Mouse (Mus musculus) forebrain, embryonic 13.5 days (tissue): ENCODE results near the gene Rack1. TPM values are rescaled to one million over a fixed set of nuclear protein-coding genes. Genes with fewer than 3 reads are reported as not detected.

Source experiments
- ATAC-seq: fragments of 200-750 bp; cut with Nextera tagmentation; 2 replicates; pipeline ENCODE4 v1.8.0; 2017
- H3K27ac ChIP-seq: fragments of 300-500 bp; sonication (generic); 2 replicates; pipeline ENCODE4 v1.5.1; 2015; ENCODE audit warnings: inconsistent platforms, mild to moderate bottlenecking, moderate library complexity
- H3K27me3 ChIP-seq: fragments of 300-500 bp; sonication (generic); 2 replicates; pipeline ENCODE4 v1.6.1; 2015; ENCODE audit warnings: mild to moderate bottlenecking, inconsistent platforms
- H3K36me3 ChIP-seq: fragments of 300-500 bp; sonication (generic); 2 replicates; pipeline ENCODE4 v1.6.1; 2015; ENCODE audit warnings: mild to moderate bottlenecking, inconsistent platforms; ENCODE audit not compliant: poor library complexity, severe bottlenecking
- H3K4me1 ChIP-seq: fragments of 300-500 bp; sonication (generic); 2 replicates; pipeline ENCODE4 v1.6.1; 2015; ENCODE audit warnings: inconsistent platforms
- H3K4me2 ChIP-seq: fragments of 300-500 bp; sonication (generic); 2 replicates; pipeline ENCODE4 v1.6.1; 2015; ENCODE audit warnings: inconsistent platforms, mild to moderate bottlenecking, moderate library complexity
- H3K4me3 ChIP-seq: fragments of 300-500 bp; sonication (generic); 2 replicates; pipeline ENCODE4 v1.5.1; 2015; ENCODE audit warnings: mild to moderate bottlenecking, inconsistent platforms
- H3K9ac ChIP-seq: fragments of 300-500 bp; sonication (generic); 2 replicates; pipeline ENCODE4 v1.6.1; 2015; ENCODE audit warnings: mild to moderate bottlenecking, inconsistent platforms
- H3K9me3 ChIP-seq: fragments of 300-500 bp; sonication (generic); replicated peaks from 2 replicates; pipeline ENCODE4 v1.6.1; 2016; ENCODE audit warnings: inconsistent platforms
- WGBS: fragments of 180-500 bp; shearing (Covaris S2); methylation state at CpG from one replicate; pipeline ENCODE4 v1.1.7; 2015; 5-methylcytosine and 5-hydroxymethylcytosine counted together
- polyA plus RNA-seq: library from polyadenylated mRNA; unstranded; fragments of >200 nt; fragmentation: Nextera tagmentation; extraction: Ambion mirVana; gene quantifications from 2 replicates; pipeline ENCODE4 v1.2.1, GENCODE M21; 2015

Gene Rack1
- polyA plus RNA-seq, 1 experiment from 2014 or later = 585 TPM

DNA sequence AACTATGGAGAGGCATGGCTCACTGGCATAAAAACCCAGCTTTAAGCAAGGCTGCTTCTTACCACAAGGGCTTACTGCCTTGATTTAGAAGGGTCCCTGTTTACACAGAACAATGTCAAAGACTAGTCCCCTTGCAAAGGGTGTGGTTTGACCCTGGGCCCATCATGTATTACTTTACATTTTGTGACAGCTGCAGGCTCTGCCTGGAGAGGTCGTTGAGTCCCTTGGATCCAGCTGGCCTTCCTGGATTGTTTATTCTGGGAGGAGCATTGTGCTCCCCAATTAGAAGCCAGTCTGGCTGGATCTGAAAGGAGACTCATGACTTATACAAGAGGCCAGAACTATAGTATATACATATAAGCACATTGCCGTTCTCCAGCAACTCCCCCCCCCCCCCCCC lies 50.1 kb downstream of the Rack1 start:
- Histone ChIP-seq H3K9ac (no peak overlapping the region), H3K27me3 (peaks cover 10% of the 10 kb centered on the region; the same call in 1 of the 2 replicates), H3K4me2 (no peak overlapping the region), H3K4me1 (peaks cover 26% of the 10 kb centered on the region), H3K27ac (no peak overlapping the region), H3K9me3 (no peaks in the 10 kb centered on the region), H3K4me3 (no peak overlapping the region), H3K36me3 (no peaks in the 10 kb centered on the region)
- ATAC-seq = no peak
- 59% methylated on average over 2 of the region's 2 CpGs for WGBS

DNA sequence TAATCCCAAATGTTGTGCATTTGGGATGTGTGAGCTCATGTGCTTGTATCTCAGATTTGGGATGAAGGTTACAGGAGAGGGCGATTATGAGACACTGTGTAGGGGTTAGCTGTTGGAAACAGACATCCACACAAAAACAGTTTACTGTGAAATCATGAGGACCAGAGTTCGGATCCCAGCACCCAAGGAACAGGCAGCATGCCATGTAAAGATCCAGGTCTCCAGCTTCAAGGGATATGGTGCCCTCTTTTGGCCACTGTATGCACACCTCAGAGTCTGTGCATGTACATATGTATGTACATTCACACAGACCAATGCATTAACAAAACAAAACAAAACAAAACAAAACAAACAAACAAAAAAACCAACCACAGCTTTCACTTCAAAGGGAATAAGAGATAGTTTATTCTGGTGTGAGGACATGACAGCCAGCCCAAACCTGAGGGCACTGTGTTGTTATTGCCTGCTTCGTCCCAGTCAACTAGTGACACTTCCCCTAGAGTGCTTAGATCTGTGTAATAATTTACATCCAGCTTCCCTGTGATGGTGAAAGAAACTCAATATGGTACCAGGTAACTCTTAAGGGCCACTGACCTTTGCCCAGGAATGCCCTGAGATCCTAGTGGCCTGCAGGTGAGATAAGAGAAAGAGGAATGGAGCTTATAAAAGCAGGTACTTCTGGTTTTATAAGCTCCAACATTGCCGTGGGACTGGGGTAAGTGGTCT lies 51.3 kb downstream of the Rack1 start:
- WGBS = 79% methylated on average over 4 of the region's 4 CpGs
- no peak overlapping the region for H3K27ac ChIP-seq
- H3K4me1 ChIP-seq = peaks cover 26% of the 10 kb centered on the region
- peaks cover 10% of the 10 kb centered on the region; the same call in 1 of the 2 replicates for H3K27me3 ChIP-seq
- no peak overlapping the region for H3K9ac ChIP-seq
- H3K36me3 ChIP-seq = no peaks in the 10 kb centered on the region
- H3K9me3 ChIP-seq = no peaks in the 10 kb centered on the region
- no peak for ATAC-seq
- no peak overlapping the region for H3K4me2 ChIP-seq
- no peak overlapping the region for H3K4me3 ChIP-seq

DNA sequence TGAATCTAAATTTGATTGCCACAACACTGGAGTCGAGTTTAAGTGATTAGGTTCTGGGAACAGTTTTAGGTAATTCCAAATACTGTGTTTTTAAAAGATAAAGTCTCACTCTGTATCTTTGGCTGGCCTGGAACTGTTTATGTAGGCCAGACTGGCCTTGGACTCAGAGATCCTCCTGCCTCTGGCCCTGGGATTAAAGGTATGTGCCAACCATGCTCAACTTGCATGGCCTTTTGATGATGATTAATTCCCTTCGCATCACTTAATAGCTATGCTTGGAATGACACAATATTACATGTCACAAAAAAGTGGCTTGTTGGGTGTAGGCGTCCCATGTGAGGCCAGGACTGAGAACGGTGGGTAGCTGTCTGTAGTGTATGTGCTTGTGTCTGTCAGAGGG lies 52.1 kb downstream of the Rack1 start:
- Histone ChIP-seq H3K36me3 (no peaks in the 10 kb centered on the region), H3K4me3 (peak overlapping the region; percentile 61; the same call in 1 of the 2 replicates), H3K4me1 (peaks cover 26% of the 10 kb centered on the region), H3K9me3 (no peaks in the 10 kb centered on the region), H3K4me2 (peak overlapping the region; percentile 85; the same call in 1 of the 2 replicates), H3K9ac (no peak overlapping the region), H3K27ac (no peak overlapping the region), H3K27me3 (peaks cover 10% of the 10 kb centered on the region; the same call in 1 of the 2 replicates)
- ATAC-seq = no peak
- WGBS = 75% methylated on average over 4 of the region's 4 CpGs

DNA sequence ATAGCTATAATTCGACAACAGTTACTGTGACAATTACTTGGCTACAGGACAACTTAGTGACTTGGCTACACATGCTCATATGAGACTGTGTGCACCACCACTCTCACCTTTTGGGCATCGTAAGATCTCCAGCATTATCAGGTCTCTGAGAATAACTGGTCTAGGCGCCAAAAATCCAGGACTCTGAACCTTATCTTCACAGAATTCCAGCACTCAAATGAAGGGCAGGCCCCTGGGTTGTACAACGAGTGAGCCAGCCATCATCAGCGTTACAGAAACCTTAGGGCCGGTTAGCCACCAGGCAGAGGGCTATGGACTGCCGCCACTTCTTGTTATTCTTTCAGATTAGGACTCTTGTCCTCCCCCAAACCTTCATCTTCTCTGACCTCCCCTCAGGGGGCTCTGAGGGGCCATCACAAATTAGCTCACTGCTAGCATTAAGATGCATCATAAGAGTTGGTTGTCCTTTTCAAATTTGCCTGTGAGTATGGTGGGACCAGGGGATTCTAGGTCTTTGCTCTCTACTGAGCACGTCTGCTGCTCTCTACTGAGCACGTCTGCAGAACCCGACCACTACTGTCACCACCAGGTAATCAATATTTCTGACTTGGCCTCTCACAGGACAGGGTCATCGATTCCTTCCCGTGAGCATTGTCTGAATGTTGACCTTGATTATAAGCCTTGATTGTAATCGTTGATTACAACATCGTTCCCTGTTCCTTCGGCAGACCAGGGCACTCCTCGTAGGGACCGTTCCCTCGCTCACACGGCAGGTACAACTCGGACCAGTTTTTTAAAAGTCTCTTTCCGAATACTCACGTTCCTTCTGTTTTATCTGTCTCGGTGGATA lies 52.7 kb downstream of the Rack1 start:
- WGBS = 7% methylated on average over 23 of the region's 23 CpGs
- Histone ChIP-seq H3K4me3 (peak overlapping the region; percentile 61), H3K36me3 (no peaks in the 10 kb centered on the region), H3K27ac (no peak overlapping the region), H3K9ac (peak overlapping the region; percentile 65), H3K27me3 (peaks cover 10% of the 10 kb centered on the region; the same call in 1 of the 2 replicates), H3K4me2 (peak overlapping the region; percentile 85), H3K4me1 (peaks cover 29% of the 10 kb centered on the region), H3K9me3 (no peaks in the 10 kb centered on the region)
- ATAC-seq = peak; percentile 9

DNA sequence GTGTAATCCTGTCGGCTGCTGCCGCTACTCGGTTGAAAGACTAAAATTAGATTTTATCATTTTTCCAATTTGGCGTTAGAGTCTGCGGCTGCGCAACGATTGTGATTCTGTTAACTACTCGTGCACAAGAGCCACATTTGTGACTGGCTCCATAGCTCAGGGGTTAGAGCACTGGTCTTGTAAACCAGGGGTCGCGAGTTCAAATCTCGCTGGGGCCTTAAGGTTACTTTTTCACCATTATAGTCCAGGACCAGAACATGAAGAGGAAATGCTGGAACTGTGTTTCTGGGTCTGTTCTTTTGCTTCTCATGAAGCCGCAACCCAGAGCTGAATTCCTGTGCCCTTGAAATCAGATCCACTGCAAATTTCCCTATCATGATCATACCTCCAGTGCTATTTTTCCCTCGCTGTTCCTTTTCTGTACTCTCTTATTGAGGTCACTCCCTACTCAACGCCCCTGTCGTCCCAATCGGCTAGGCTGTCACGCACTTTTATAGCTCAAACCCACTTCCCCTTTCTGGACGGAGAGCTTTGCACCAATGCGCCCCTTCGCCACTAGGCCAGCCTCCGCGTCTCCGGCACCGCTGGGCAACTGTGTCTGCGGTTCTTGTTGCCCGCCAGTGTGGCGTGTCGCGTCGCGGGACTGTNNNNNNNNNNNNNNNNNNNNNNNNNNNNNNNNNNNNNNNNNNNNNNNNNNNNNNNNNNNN lies 53.5 kb downstream of the Rack1 start:
- under 1% methylated on average over 31 of the region's 31 CpGs for WGBS
- no peaks in the 10 kb centered on the region for H3K36me3 ChIP-seq
- peak overlapping the region; percentile 61 for H3K4me3 ChIP-seq
- H3K27ac ChIP-seq = no peak overlapping the region
- H3K27me3 ChIP-seq = peaks cover 8% of the 10 kb centered on the region; the same call in 1 of the 2 replicates
- no peaks in the 10 kb centered on the region for H3K9me3 ChIP-seq
- peak overlapping the region; percentile 65 for H3K9ac ChIP-seq
- ATAC-seq = peak; percentile 71
- H3K4me2 ChIP-seq = peak overlapping the region; percentile 85
- H3K4me1 ChIP-seq = peaks cover 37% of the 10 kb centered on the region

Other genes starting within 250 kb of the Rack1 start
- gene Trim41, start 17.0 kb downstream of the Rack1 start, polyA plus RNA-seq = 6.0 and 7.4 TPM in 2 replicates
- gene Trim7, start 25.8 kb downstream of the Rack1 start, polyA plus RNA-seq = 0.71 and 0.80 TPM in 2 replicates
- 4.2 and 5.2 TPM in 2 replicates for gene Gm12184, start 26.3 kb downstream of the Rack1 start, polyA plus RNA-seq
- 1.6 and 1.9 TPM in 2 replicates for gene Irgm1, start 71.4 kb downstream of the Rack1 start, polyA plus RNA-seq
- gene Gm5431, start 101.9 kb downstream of the Rack1 start, polyA plus RNA-seq = 0.08 TPM in 1 of 2 replicates, not detected in the other
- gene Psme2b, start 145.9 kb downstream of the Rack1 start, polyA plus RNA-seq = 1.5 and 2.2 TPM in 2 replicates
- gene Olfr56, start 178.6 kb downstream of the Rack1 start, polyA plus RNA-seq = not detected in 2 replicates
- 0.15 and 0.24 TPM in 2 replicates for gene 9930111J21Rik1, start 179.1 kb downstream of the Rack1 start, polyA plus RNA-seq
- gene Gm12185, start 191.9 kb downstream of the Rack1 start, polyA plus RNA-seq = not detected in 2 replicates
- not detected in 2 replicates for gene Tgtp1, start 193.8 kb downstream of the Rack1 start, polyA plus RNA-seq